Mouse (Mus musculus): ENCODE results near the gene Mettl26. TPM values are rescaled to one million over a fixed set of nuclear protein-coding genes. Genes with fewer than 3 reads are reported as not detected.
"Not testable (repeated sequence)": the region's sequence is repeated elsewhere in the genome, so short reads cannot be mapped to it uniquely, and the experiment has no call there.

Gene Mettl26
- total RNA-seq, 2 experiments from 2014 or later: 15.4 to 15.7 TPM

DNA sequence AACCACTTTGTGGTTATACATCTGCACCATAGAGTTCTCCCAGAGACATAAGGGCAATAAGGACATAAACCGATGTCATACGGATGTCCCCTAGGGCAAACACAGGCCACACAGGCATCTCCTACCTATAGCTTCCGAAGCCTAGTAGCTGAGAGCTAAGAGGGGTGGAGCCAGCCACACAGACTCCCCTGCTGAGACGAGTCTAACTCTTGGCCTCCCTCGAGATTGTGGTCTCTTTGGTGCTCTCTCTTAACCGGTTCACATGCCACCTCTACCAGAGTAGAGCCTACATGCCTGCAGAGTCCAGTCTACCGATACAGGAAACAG lies 7.4 kb upstream of the Mettl26 start:
- no peak for DNase-seq

DNA sequence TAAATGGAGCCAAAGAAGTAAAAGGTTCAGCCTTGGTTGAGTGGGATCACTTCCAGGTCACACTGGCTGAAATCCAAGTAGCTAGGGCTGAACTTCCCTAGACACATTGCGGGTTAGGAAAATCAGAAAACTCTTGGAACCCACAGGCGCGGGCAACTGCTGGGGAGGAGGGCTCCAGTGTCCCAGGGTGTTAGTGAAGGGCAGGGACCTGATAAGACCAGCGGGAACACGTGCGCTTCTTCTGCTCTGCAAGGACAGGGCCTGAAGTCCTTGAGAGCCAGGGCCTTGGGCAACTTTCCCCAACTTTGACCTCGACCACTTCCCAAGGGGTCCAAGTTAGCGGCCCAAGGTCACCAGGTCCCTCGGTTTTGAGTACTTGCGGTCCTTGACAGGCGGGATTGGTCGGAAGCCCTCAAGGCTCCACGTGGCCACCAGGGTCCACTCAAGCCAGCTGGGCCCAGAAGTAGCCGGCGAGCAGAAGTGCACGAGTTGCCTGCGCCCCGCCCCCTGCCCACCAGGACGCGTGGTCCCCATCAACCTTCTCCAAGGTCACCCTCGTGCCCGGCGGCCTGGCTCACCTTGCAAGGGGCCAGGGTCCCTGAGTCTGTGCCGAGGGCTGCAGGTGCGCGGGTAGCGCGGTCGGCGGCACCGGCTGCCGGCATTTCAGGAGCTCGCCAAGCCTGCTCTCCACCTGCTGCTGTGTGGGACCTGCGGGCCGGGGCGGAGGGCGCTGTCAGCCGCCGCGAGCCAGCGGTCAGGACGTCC lies 6.9 kb upstream of the Mettl26 start:
- DNase-seq: peak; percentile 72 to 82
- intact Hi-C loops (cut with DNase I): no loop called here

More for the DNA sequence above, 7.4 kb upstream of the Mettl26 start:
- intact Hi-C loops (cut with DNase I): no loop called here

DNA sequence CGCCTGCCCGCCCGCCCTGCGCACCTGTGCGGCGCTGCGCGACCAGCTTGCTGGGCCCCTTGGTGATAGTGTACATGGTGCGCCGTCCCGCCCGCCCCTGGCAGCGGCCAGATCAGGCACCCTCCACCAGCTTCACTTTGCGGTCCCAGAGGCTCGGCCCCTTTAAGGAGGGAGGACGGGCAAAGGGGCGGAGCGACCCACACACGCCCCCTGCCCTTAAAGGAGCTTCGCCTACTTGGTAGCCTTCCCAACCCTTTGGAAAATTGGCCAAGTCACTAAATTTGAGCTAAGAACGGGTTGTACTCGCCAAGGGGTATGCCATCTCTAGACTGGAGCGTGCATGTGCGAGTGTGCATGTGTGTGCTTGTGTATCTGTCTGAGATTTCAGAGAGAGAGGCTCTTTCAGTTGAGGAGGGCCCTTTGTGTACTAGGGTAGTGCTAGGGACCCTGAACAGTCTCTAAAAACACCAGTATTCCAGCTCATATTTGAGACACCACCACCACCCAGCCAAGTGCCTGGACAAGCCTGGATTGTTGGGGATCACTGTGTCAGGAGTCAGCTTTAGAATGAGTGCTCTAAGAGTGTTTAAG lies 6.2 kb upstream of the Mettl26 start, which contains the start of gene Mcrip2:
Gene Mcrip2, minus strand, starts transcription at position 164 of the 591 bp plus-strand sequence.
- intact Hi-C loops (cut with DNase I): no loop called here
- peak; percentile 87 for DNase-seq

DNA sequence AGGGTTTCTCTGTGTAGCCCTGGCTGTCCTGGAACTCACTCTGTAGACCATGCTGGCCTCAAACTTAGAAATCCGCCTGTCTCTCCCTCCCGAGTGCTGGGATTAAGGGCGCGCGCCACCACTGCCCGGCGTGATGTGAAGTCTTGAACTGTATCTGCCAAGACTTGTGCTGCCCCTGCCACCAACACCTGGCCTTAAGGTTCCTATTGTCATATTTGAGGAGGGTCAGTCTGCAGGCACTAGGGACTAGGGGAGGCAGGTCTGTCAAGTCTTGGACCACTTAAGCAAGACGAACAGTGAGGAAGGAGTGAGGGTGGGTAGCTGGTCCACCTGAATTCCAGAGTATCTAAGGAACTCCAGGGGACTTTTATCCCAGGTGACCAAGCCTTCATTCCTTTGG lies 5.4 kb upstream of the Mettl26 start:
- DNase-seq: no peak
- intact Hi-C loops (cut with DNase I): no loop called here

DNA sequence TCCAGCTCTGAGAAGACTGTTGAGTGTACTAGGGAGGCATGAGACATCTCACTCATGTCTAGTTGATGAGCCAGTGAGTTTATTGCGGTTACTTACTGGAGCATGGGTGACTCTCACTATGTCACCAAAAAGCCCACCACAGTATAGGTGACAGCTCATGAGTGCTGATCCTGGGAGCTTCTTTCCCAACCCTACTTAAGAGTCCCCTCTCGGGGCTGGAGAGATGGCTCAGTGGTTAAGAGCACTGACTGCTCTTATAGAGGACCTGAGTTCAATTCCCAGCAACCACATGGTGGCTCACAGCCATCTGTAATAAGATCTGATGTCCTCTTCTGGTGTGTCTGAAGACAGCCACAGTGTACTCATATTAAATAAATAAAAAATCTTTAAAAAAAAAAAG lies 4.9 kb upstream of the Mettl26 start:
- intact Hi-C loops (cut with DNase I): no loop called here
- DNase-seq: no peak

DNA sequence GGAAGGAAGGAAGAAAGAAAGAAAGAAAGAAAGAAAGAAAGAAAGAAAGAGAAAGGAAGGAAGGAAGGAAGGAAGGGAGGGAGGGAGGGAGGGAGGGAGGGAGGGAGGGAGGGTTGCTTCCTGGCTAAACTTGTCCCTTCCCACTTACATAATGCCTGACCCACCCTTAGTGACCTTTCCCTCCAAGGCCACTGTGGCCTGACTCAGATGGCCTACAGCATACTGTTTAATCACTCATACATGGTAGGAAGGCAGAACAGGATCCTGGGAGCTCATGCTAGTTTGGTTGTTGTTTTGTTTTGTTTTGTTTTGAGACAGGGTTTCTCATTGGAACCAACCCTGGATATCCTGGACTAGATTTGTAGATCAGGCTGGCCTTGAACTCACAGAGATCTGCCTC lies 3.3 kb upstream of the Mettl26 start:
- DNase-seq; intact Hi-C loops (cut with DNase I): not testable (repeated sequence)

DNA sequence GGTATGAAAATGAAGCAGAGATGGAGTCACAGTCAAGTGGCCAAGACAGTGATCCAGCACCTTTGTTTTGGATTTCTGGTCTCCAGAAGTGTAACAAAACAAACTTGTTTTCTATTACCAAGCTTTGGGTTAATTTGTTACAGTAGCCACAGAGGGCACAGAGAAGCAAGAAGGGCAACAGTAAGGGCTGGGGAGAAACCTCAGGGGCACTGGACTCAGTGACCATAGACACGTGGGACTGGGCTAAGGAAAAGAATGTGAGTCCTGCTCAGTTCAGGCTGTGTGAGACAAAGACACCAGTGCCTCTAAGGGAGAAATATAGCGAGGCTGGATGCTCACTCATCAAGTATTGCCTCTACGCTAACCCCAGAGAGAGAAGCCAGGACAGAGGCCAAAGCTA lies 2.2 kb upstream of the Mettl26 start:
- DNase-seq: no peak
- intact Hi-C loops (cut with DNase I): no loop called here

DNA sequence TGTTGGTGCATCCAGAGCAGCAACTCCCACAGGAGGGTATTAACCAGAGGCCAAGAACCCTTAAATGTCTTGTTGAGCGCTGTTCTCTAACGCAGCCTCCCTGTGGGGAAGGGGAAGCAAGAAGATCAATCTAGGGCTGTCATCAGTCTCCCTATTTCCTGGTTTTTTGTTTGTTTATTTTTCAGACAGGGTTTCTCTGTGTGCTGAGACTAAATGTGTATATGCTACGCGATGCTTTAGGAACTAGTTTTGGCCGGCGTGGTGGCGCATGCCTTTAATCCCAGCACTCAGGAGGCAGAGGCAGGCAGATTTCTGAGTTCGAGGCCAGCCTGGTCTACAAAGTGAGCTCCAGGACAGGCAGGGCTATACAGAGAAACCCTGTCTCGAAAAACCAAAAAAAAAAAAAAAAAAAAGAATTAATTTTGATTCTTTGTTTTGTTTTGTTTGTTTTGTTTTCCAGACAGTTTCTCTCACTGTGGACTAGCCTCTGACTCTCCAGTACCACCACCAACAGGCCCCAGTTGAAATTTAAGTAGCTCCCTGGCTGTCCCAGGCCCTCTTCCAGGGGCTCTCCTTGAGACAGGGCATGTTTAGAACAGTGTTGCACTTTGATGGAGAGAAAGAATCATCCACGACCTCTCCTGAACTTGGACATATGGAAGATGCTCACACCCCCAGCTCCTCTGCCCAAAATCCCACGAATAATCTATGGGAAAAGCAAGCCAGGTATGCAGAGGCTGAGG lies 1.3 kb upstream of the Mettl26 start:
- DNase-seq: no peak
- intact Hi-C loops (cut with DNase I): loop anchor here (2.0 kb wide), 1 partner anchor 45 kb away; the partner anchor contains the start of gene Rab40c

DNA sequence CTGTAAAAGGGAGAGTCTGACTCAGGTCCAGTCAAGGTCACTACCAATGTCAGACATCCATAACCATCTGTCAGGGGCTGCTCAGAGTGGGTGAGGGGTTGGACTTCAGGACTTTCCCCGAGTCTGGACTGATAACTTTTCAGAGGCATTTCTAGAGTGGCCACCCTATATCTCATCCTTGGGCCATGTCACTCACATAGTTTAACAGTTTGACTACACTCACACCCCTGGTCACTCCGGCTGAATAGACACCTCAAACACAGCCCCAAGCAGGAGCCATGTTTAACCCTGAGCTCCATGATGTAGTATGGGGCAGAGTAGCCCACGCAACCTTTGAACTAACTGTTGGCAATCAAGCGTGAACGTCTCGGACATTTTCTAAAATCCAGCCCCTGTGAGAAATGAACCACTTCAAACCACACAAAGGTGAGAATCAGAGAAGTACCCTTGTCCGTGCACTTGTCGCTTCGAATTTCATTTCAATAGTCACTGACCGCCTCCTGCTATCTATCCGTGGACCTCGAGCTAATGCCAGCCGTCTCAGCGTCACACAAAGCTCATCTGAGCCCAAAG lies 640 bp upstream of the Mettl26 start:
- intact Hi-C loops (cut with DNase I): loop anchor here (2.0 kb wide), 1 partner anchor 45 kb away; the partner anchor contains the start of gene Rab40c

DNA sequence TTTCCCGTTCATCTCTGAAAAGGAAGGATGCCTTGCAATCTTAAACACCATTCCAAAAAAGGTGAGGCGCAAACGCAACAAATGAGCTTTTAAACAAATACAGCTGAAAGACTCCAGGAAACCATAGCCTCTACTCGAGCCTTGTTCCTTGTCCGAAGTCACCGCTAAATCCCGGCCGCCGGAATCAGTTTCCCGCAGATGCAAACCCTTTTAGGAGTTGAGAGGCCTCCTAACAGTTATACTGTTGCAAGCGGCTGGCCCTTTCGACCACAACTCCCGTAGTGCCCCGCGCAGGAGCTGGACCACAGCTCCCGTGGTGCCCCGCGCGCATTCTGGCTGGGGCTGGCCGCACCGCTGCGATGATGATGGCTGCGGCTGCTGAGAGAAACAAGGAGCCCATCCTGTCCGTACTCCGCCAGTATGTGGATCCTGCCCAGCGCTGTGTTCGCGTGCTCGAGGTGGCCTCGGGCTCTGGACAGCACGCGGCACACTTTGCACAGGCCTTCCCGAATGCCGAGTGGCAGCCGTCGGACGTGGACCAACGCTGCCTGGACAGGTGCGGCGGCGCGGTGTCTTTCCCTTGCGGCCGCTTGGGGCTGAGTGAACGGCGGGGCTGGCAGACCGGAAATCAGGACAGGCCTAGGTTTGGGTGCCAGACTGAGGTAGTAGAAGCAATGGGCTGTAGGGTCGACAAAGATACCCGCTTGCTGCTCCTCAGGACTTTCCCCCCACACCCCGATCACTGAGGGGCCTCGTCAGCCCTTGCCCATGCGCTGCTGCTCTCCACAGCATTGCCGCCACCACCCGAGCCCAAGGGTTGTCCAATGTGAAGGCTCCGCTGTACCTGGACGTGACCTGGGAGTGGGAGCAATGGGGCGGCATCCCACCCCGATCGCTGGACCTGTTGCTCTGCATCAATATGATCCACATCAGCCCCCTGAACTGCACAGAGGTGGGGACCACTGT lies 580 bp downstream of the Mettl26 start:
- DNase-seq: peak; percentile 91 to 92

More for the DNA sequence above, 640 bp upstream of the Mettl26 start:
- no peak for DNase-seq

DNA sequence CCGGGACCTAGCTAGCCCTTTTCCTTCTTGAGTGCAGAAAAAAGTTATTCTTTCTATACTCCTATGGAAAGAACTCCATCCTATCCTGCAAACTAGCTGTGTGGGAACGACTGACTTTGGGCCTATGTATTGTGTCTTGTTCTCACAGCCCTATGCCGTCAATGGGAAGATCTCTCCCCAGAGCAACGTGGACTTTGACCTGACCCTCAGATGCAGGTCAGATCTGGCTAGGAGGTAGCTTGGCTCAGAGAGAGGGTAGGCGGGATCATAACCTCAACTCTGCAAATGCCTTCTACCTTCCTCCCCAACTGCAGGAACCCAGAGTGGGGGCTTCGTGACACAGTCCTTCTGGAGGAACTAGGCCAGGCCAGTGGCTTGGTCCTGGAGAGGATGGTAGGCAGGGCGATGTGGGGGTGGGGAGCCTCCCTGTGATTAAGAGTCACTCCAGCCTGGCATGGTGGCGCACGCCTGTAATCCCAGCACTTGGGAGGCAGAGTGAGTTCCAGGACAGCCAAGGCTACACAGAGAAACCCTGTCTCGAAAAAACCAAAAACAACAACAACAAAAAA lies 1.6 kb downstream of the Mettl26 start:
- intact Hi-C loops (cut with DNase I): no loop called here
- DNase-seq: no peak

More for the DNA sequence above, 580 bp downstream of the Mettl26 start:
- intact Hi-C loops (cut with DNase I): loop anchor here (2.0 kb wide), 1 partner anchor 43 kb away; the partner anchor contains the start of gene Rab40c

DNA sequence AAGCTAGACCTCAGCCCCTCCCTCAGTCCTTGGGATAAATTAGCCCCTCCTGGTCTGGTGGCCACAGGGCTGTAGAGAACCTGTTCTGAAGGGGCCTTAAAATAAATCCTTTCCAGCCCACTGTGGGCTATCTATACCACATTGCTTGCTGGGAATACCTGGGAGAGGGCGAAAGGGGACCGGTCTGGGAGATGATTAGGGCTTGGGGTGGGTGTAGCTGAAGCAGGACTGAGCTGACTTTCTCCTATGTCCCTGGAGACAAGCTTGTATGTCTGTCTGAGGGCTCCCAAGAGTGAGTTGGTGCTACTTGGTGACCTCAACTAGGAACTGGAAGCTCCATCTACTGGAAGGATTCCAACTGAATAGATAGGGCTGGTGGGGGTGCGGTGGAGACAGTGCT lies 2.2 kb downstream of the Mettl26 start:
- intact Hi-C loops (cut with DNase I): no loop called here

DNA sequence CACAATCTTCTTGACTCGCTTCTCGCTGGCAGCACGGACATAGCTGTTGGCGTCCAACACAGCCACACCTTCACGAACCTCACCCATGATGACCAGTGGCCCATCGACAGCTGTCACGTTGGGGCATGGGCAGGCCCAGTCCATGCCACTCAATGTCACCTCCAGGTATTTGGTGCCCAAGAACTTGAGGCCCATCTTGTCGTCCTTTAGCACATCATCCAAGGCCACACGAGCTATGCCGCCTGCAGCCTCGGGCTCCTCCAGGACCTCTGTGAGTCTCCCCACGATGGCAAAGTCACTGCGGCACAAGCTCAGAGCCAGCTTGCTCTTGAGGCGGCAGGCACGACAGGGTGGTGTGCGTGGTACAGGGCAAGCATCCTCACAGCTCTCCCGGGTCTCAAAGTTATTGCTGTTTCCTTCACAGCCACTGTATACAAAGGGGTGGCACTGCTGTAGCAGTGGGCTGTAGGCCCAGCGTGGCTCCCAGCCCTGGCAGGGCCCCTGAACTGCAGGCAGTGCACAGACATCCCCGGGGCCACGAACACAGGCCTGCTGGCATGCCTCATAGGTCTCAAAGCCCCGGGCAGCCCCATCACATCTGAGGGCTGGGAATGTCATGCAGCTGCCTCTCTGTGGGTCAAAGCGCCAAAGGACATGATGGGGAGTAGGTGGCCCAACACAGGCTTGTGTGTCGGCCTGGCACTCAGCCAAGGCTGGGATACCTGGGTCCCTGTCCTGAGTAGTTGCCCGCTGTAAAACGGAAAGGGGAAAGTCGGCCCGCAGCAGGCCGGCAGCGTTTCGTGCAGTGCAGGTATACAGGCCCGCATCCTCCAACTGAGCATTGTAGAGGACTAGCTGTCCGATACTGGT lies 3.1 kb downstream of the Mettl26 start:
- DNase-seq: no peak
- intact Hi-C loops (cut with DNase I): no loop called here

More for the DNA sequence above, 2.2 kb downstream of the Mettl26 start:
- no peak for DNase-seq

DNA sequence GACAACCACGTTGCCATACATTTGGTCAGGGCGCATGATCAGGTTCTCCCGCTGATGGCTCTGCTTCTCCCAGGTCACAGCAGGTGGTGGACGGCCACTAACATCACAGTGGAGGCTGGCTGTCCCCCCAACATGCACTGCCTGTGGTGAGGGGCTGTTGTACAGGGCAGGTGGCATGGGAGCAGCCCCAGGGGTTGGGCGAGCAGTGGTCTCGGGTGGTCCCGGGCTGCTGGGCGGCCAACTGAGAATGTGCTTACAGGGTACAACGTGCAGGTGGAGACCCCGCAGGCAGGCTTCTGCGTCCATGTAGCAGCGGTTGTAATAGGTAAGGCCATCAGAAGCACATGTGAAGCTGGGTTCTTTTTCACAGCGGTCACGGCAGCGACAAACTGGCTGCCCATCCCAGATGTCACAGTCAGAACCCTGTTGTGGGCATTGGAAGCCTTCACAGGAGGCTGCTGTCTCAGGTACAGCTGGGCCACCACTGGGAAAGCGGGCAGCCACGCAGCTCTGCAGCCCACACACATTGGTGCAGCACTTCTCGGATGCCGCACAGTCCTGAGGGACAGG lies 3.8 kb downstream of the Mettl26 start:
- intact Hi-C loops (cut with DNase I): no loop called here

DNA sequence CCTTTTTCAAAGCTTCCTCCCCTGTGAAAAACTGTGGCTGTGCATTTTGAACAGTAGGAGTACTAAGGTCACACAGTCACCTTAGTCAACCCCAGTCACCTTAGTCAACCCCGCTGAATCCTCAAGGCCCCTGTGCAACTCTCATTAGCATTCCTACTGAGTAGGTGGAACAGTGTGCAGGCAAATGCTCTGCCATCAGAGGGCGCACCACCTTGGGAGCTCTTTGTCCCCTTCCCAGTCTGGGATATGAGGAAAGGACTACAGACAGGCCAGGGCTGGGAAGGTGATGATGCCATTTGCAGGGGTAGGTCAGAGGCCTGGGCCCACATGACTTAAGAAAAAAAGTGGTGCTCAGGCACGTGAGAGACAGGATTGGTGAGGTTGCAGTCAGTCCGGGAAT lies 4.4 kb downstream of the Mettl26 start:
- no peak for DNase-seq
- intact Hi-C loops (cut with DNase I): no loop called here

More for the DNA sequence above, 3.8 kb downstream of the Mettl26 start:
- DNase-seq: no peak

DNA sequence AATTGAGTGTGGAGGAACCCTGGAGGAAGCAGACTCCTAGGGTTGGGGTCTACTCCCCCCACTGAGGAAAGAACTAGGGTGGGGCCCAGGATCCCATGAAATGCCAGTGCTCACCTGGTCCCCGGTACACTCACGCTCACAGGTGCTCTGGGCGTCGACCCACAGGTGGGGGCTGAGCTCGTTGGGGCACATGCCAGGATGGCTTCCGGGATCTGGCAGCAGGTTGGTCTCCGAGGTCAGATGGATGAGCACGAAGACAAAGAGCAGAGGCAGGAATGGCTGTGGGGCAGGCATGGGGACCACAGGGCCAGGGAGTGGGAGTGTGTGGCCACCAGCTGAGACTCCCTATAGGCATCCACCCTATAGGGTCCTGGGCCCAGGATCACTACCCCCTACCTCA lies 4.9 kb downstream of the Mettl26 start:
- DNase-seq: no peak
- intact Hi-C loops (cut with DNase I): no loop called here

DNA sequence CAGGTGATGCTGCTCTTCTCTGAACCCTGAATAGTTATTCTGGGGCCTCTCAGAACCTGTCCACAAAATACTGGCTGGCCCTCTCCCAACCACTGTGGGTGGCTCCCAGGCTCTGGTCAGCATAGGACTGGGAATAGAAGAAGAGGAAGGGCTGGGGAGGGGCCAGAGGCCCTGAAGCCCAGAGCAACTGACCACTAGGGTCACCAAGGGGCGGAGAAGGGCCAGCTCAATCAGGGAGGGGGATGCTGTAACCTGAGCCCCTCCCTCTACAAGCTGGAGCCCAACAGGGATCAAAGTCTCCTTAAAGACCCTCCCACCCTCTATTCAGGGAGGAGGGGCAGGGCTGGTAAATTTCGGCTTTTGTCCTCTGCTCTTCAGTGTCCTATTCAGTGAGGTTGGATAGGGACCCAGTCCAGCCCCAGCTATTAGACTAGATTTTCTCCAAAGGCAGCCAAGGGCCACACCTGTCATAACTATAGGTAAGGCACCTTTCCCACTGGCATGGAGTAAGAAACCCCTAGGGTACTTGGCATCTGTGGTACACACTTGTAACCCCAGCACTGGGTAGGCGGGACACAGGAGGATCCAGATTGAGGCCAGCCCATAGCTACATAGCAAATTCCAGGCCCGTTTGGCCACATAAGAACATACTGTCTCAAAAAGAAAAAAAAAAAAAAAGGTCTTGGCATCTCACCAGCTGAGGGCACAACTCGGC lies 5.5 kb downstream of the Mettl26 start, which contains the start of gene Wfikkn1:
Gene Wfikkn1, minus strand, starts transcription at position 663 of the 715 bp plus-strand sequence.
- intact Hi-C loops (cut with DNase I): no loop called here

More for the DNA sequence above, 5.5 kb downstream of the Mettl26 start, which contains the start of gene Wfikkn1:
- no peak for DNase-seq
